Mouse (Mus musculus) liver, embryonic 15.5 days (tissue): Measurements from ENCODE around the gene Zmynd8. TPM values are rescaled to one million over a fixed set of nuclear protein-coding genes. Genes with fewer than 3 reads are reported as not detected.

Experiments
- ATAC-seq: fragments of 200-750 bp; cut with Nextera tagmentation; 2 replicates; pipeline ENCODE4 v1.8.0; 2017; ENCODE audit warnings: moderate number of reproducible peaks, mild to moderate bottlenecking, moderate library complexity; ENCODE audit not compliant: insufficient read depth
- H3K27ac ChIP-seq: fragments of 300-500 bp; sonication (generic); replicated peaks from 2 replicates; pipeline ENCODE4 v1.5.1; 2015; ENCODE audit warnings: mild to moderate bottlenecking, inconsistent platforms
- H3K27me3 ChIP-seq: fragments of 300-500 bp; sonication (generic); 2 replicates; pipeline ENCODE4 v1.6.1; 2015; ENCODE audit warnings: mild to moderate bottlenecking, inconsistent platforms
- H3K36me3 ChIP-seq: fragments of 300-500 bp; sonication (generic); replicated peaks from 2 replicates; pipeline ENCODE4 v1.6.1; 2015; ENCODE audit warnings: moderate library complexity, mild to moderate bottlenecking, inconsistent platforms
- H3K4me1 ChIP-seq: fragments of 300-500 bp; sonication (generic); replicated peaks from 2 replicates; pipeline ENCODE4 v1.6.1; 2015; ENCODE audit warnings: inconsistent platforms
- H3K4me2 ChIP-seq: fragments of 300-500 bp; sonication (generic); 2 replicates; pipeline ENCODE4 v1.6.1; 2015; ENCODE audit warnings: moderate library complexity, mild to moderate bottlenecking, inconsistent platforms
- H3K4me3 ChIP-seq: fragments of 300-500 bp; sonication (generic); replicated peaks from 2 replicates; pipeline ENCODE4 v1.5.1; 2015; ENCODE audit warnings: mild to moderate bottlenecking, inconsistent platforms
- H3K9ac ChIP-seq: fragments of 300-500 bp; sonication (generic); 2 replicates; pipeline ENCODE4 v1.6.1; 2015; ENCODE audit warnings: moderate library complexity, mild to moderate bottlenecking, inconsistent platforms
- H3K9me3 ChIP-seq: fragments of 300-500 bp; sonication (generic); replicated peaks from 2 replicates; pipeline ENCODE4 v1.6.1; 2016; ENCODE audit warnings: inconsistent platforms
- WGBS: fragments of 180-500 bp; shearing (Covaris S2); methylation state at CpG from one replicate; pipeline ENCODE4 v1.1.7; 2015; ENCODE audit warnings: mixed read lengths; ENCODE audit not compliant: insufficient replicate concordance; 5-methylcytosine and 5-hydroxymethylcytosine counted together
- polyA plus RNA-seq: library from polyadenylated mRNA; unstranded; fragments of >200 nt; fragmentation: Nextera tagmentation; extraction: Ambion mirVana; gene quantifications from 2 replicates; pipeline ENCODE4 v1.2.1, GENCODE M21; 2015

Zmynd8 gene
- polyA plus RNA-seq, 1 experiment from 2014 or later = 24.6 TPM

DNA sequence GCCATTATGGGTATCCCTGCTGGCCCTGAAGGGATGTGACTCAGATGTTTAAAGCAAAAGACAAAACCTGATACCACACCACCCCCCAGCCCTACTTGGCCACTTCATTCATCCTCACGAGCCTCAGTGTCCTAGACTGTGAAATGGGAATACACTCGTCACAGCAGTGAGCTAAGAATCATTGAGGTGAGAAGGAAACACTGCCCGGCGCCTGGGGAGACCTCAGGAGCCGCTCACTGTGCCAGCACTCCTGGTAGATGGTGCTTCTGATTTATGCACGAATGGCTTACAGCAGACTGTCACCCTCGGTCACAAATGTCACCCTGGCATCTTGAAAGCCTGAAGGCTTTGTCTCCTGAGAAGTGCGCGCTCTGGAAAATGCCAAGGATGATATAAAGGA is 31.3 kb downstream of the Zmynd8 start:
- Histone ChIP-seq H3K36me3 (peaks cover 86% of the 10 kb centered on the region), H3K9ac (no peak overlapping the region), H3K4me1 (peaks cover 59% of the 10 kb centered on the region), H3K27me3 (no peaks in the 10 kb centered on the region), H3K4me2 (no peak overlapping the region), H3K9me3 (no peaks in the 10 kb centered on the region), H3K27ac (no peak overlapping the region; the same call in 1 of the 2 replicates), H3K4me3 (no peak overlapping the region)
- 83% methylated on average over 9 of the region's 9 CpGs for WGBS
- ATAC-seq = no peak

DNA sequence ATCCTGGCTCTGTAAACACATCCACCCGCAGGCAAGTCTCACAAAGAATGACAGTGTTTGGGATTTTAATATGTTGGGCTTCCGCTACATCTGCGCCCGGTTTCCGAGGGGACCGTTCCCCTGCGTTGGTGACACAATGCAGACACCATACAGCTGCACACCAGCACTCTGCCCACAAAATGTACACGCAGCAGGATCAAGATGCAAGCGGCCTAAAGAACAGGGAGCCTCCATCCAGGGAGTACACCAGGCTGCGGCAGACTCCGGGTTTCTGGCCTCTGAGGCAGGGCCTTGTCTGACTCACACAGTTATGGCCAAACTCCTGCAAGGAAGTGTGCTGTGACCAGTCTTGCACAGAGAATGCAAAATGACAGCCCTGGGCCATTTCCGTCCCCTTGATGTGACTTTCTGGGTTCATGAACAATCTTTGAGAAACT is 31.8 kb downstream of the Zmynd8 start:
- Histone ChIP-seq H3K4me3 (no peak overlapping the region), H3K9ac (no peak overlapping the region), H3K36me3 (peaks cover 87% of the 10 kb centered on the region), H3K27ac (no peak overlapping the region; the same call in 1 of the 2 replicates), H3K4me2 (no peak overlapping the region), H3K27me3 (no peaks in the 10 kb centered on the region), H3K4me1 (peaks cover 61% of the 10 kb centered on the region), H3K9me3 (no peaks in the 10 kb centered on the region)
- no peak for ATAC-seq
- 80% methylated on average over 12 of the region's 12 CpGs for WGBS

DNA sequence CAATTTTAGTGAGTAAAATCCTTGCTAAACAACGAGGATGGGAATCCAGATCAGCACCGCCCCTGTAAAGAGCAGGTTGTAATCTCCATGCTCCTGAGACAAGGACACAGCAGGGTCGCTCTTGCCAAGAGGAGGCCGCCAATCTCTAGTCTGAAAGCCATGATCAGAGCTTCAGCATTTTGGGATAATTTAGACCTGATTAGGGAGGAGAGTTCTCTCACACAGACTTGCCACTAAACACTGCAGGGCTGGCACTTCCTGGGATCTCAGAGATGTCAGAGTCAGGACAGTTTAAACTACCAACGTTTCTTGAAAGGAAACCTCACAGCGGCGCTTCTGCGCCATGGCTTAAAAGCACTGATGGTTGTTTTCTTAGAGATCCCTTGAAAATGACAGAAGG is 32.4 kb downstream of the Zmynd8 start:
- 69% methylated on average over 8 of the region's 8 CpGs for WGBS
- H3K4me2 ChIP-seq = no peak overlapping the region
- no peak overlapping the region for H3K9ac ChIP-seq
- no peak overlapping the region for H3K27ac ChIP-seq
- peaks cover 65% of the 10 kb centered on the region for H3K4me1 ChIP-seq
- H3K9me3 ChIP-seq = no peaks in the 10 kb centered on the region
- no peaks in the 10 kb centered on the region for H3K27me3 ChIP-seq
- peaks cover 87% of the 10 kb centered on the region for H3K36me3 ChIP-seq
- ATAC-seq = no peak
- no peak overlapping the region for H3K4me3 ChIP-seq

DNA sequence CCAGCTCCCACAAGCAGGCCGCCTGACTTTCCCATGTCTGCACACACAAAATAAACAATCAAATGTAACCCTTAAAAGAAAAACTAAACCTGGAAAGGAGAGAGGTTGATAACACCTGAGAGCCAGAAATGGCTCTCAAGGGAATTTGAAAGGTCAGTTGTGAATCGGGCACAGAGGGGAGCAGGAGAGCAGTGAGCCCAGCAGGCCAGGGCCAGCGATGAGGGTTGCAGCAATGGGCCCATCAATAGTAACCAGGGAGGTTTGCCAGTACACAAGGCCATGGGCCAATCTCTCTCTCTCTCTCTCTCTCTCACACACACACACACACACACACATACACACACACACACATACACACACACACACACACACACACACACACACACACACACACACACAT is 34.0 kb downstream of the Zmynd8 start:
- Histone ChIP-seq H3K27ac (no peak overlapping the region), H3K27me3 (no peaks in the 10 kb centered on the region), H3K4me1 (peaks cover 60% of the 10 kb centered on the region), H3K4me3 (no peak overlapping the region), H3K36me3 (peaks cover 77% of the 10 kb centered on the region), H3K9ac (no peak overlapping the region), H3K4me2 (no peak overlapping the region), H3K9me3 (no peaks in the 10 kb centered on the region)
- ATAC-seq = no peak
- 79% methylated on average over 3 of the region's 3 CpGs for WGBS

DNA sequence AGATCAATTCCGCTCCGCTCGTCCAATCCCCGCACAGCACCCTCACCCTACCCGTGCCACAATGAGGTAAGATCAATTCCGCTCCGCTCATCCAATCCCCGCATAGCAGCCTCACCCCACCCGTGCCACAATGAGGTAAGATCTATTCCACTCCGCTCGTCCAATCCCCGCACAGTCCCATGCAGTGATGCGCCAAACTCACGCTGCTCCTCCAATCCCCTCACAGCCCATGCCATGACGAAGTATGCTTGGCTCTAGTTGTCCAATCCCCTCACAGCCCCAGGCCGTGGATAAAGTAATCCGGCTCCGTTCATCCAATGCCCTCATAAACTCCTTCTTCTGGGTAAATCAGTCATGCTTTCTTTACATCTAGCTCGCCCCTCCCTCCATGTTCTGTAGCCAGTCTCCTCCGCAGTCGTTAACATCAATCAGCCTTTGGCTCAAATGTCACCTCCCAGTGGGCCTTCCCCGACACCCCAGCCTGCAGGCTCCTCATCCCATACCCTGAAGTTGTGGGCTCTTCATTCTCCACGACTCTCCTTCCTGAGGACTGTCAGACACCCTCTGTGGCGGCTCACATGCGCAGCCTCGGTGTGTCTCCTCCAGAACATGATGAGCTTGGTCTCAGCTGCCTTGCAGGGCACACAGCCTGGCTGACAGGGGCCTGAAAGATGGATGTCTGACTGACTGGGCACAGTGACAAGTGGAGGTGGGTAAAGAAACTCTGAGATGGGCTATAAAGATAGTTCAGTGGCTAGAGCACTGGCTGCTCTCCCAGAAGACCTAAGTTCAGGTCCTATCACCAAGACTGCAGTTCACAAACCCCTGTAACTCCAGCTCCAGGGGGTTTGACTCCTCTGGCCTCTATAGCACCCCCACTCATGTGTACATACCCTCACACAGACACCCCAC is 36.9 kb downstream of the Zmynd8 start:
- no peaks in the 10 kb centered on the region for H3K9me3 ChIP-seq
- H3K36me3 ChIP-seq = peaks cover 56% of the 10 kb centered on the region
- H3K4me1 ChIP-seq = peaks cover 60% of the 10 kb centered on the region
- WGBS = 85% methylated on average over 26 of the region's 26 CpGs
- ATAC-seq = no peak
- H3K4me2 ChIP-seq = no peak overlapping the region
- no peak overlapping the region for H3K9ac ChIP-seq
- H3K4me3 ChIP-seq = no peak overlapping the region
- H3K27me3 ChIP-seq = no peaks in the 10 kb centered on the region
- no peak overlapping the region for H3K27ac ChIP-seq

DNA sequence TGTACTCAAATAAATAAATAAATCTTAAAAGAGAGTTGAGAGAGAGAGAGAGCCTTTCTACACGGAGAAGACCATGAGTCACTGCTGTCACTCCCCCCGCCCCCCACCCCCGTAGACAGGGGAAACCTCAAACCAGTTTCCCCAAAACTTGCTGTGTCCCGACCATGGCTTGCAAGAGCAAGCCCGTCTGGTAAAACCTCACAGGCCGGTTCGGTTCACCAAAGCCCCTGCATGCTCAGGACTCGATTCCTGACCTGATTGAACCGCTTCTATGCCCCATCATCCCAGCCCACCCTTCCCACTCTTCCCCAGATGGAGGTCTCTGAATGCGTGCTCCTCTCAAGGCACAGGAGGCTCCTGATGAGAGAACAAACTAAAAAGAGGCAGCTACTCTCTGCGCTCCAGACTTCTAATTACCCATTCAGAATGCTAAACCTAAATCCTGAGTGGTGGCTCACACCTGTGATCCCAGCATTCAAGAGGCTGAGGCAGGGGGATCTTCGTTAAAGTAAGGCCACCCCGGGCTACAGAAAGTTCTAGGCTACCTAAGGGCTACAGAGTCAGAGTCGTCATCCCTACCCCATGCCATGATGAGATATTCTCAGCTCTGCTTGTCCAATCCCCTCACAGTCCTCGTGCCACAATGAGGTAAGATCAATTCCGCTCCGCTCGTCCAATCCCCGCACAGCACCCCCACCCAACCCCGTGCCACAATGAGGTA is 37.7 kb downstream of the Zmynd8 start:
- no peak overlapping the region for H3K27ac ChIP-seq
- 81% methylated on average over 20 of the region's 20 CpGs for WGBS

DNA sequence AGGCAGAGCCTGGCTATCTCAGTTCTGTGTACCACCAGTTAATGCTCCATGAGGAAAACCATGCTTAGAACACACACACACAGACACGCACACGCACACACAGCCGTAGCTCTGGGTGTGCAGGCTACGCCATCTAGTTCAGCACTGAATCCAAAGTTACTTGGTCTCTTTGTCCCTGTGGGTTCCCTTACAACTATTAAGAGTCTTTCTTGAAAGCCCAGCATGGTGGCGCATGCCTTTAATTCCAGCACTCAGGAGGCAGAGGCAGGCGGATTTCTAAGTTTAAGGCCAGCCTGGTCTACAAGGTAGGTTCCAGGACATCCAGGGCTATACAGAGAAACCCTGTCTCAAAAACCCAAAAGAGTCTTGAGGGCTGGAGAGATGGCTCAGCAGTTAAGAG is 38.4 kb downstream of the Zmynd8 start:
- no peaks in the 10 kb centered on the region for H3K9me3 ChIP-seq
- H3K27me3 ChIP-seq = no peaks in the 10 kb centered on the region
- peaks cover 47% of the 10 kb centered on the region for H3K36me3 ChIP-seq
- ATAC-seq = no peak
- H3K9ac ChIP-seq = no peak overlapping the region
- WGBS = 90% methylated on average over 6 of the region's 6 CpGs
- H3K4me3 ChIP-seq = no peak overlapping the region
- 0 out of 2 replicates have a peak overlapping the region, but pooled peaks have one; percentile 7 for H3K27ac ChIP-seq
- H3K4me1 ChIP-seq = peaks cover 70% of the 10 kb centered on the region
- no peak overlapping the region for H3K4me2 ChIP-seq

More for the DNA sequence above, 37.7 kb downstream of the Zmynd8 start:
- no peak for ATAC-seq
- Histone ChIP-seq H3K4me1 (peaks cover 63% of the 10 kb centered on the region), H3K9ac (no peak overlapping the region), H3K4me2 (no peak overlapping the region), H3K27me3 (no peaks in the 10 kb centered on the region), H3K9me3 (no peaks in the 10 kb centered on the region), H3K4me3 (no peak overlapping the region), H3K36me3 (peaks cover 49% of the 10 kb centered on the region)

DNA sequence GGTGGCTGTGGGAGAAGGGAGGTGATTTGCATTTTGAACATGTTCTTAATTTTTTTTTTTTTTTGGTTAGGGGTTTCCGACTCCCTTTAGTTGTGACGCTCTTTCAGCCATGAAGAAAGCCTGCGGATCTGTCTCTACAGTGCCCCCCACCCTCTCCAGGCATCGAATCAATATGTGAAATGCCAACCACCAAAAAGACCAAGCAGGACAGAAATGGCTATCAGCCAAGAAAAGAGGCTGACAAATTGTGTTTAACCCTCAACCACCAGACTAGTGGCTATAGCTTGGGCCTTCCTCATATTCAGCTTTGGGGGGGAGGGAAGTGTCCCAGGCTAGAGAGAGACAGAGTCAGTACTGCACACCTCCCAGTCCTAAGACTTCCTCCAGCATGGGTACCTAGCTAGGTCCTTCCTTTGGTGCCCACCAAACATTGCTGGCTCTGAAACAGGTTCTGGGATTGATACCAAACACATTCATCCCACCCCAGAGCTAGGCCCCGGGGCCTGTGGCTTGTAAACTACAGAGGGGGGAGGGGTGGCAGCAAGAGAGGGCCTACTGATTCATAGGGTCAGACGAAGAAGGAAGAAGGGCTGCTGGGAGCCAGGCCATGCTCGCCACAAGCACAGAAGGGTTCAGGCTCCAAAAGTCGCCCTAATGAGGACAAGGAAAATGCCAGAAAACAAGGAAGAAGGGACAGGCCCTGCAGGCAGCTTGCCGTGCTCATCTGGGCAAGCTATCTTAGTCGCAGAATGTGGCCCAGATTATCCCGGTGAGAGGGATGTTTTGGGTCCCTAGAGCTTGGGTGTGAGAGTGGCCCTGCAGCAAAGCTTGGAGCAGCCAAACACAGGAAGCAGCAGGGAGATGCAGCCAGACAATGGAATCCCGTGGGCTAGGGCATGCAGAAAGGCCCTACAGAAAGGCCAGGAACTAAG is 40.1 kb downstream of the Zmynd8 start:
- ATAC-seq = no peak
- Histone ChIP-seq H3K4me3 (peak overlapping the region; percentile 18), H3K36me3 (peaks cover 37% of the 10 kb centered on the region), H3K9me3 (no peaks in the 10 kb centered on the region), H3K4me1 (peaks cover 81% of the 10 kb centered on the region), H3K27me3 (no peaks in the 10 kb centered on the region), H3K27ac (peak overlapping the region; percentile 85), H3K4me2 (peak overlapping the region; percentile 45), H3K9ac (no peak overlapping the region)
- WGBS = 23% methylated on average over 12 of the region's 12 CpGs

DNA sequence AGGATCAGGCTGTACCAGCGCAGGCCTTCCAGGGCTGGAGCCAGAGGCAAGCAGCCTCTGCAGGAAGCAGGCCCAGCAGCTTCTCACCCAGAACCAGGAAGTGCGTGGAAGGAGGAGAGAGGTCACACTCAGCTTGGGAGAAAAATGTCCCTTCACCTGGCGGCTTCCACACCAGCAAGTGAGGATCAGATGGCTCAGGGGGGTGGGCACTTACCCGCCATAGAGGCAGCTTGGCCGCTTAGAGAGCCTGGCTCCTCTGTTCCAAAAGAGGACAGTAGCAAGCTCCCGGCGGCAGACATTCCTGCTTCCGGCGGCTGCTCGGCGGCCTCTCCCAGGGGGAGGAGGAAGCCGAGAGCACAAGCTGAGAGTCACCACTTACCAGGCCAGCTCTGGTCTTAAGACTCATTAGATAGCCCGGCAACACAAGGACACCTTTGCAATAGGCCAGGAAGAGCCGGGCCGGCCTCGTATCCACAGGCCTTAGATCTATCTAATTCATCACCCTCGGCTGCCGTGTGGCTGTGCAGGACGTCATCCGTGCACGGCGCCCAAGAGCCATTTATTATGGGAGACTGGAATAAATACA is 40.9 kb downstream of the Zmynd8 start:
- WGBS = 24% methylated on average over 22 of the region's 22 CpGs
- Histone ChIP-seq H3K9ac (peak overlapping the region; percentile 27; the same call in 1 of the 2 replicates), H3K9me3 (no peaks in the 10 kb centered on the region), H3K36me3 (peaks cover 36% of the 10 kb centered on the region), H3K4me1 (peaks cover 85% of the 10 kb centered on the region), H3K4me3 (peak overlapping the region; percentile 18), H3K27ac (peak overlapping the region; percentile 85), H3K27me3 (no peaks in the 10 kb centered on the region), H3K4me2 (peak overlapping the region; percentile 45)
- ATAC-seq = no peak

DNA sequence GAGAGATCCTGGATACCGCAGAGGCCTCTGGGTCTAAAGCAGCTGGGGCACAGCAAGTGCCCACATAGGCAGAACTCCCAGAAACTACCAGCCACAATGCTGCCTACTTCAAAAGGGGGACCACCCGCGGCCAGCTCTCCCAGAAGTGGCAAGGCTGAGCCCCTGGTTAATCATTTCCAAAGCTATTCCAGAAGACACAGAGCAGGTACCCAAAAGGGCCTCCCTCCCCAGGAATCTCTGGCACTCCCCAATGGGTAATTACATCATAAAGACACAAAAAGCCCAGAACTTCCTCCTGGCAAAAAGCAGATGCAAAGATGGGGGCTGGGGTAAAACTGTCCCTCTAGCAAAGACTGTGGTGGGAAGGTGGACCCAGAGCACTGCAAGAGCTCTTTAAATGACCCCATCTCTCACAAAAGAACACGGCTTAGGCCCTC is 41.4 kb downstream of the Zmynd8 start:
- Histone ChIP-seq H3K27me3 (no peaks in the 10 kb centered on the region), H3K4me1 (peaks cover 90% of the 10 kb centered on the region), H3K9ac (peak overlapping the region; percentile 27; the same call in 1 of the 2 replicates), H3K27ac (peak overlapping the region; percentile 85), H3K4me3 (peak overlapping the region; percentile 18), H3K36me3 (peaks cover 36% of the 10 kb centered on the region), H3K9me3 (no peaks in the 10 kb centered on the region), H3K4me2 (peak overlapping the region; percentile 45)
- 34% methylated on average over 4 of the region's 4 CpGs for WGBS
- ATAC-seq = no peak; the same call in 1 of the 2 replicates
